Mouse (Mus musculus) thymus, adult 2 months (tissue): ENCODE data around the gene Map3k9.

Experiments
- CTCF ChIP-seq: fragments of 200-500 bp; IDR thresholded peaks from 2 replicates; pipeline ENCODE4 v1.5.1; 2012; ENCODE audit warnings: mild to moderate bottlenecking, control low read depth, low read length, moderate library complexity, borderline replicate concordance; ENCODE audit not compliant: control insufficient read depth, poor library complexity, insufficient read depth; ENCODE audit errors: extremely low read depth
- POLR2A ChIP-seq: fragments of 200-500 bp; IDR thresholded peaks from 2 replicates; pipeline ENCODE4 v1.6.1; 2012; ENCODE audit warnings: mild to moderate bottlenecking, low read length, control low read depth, moderate library complexity; ENCODE audit not compliant: control insufficient read depth, poor library complexity, insufficient read depth; ENCODE audit errors: extremely low read depth

DNA sequence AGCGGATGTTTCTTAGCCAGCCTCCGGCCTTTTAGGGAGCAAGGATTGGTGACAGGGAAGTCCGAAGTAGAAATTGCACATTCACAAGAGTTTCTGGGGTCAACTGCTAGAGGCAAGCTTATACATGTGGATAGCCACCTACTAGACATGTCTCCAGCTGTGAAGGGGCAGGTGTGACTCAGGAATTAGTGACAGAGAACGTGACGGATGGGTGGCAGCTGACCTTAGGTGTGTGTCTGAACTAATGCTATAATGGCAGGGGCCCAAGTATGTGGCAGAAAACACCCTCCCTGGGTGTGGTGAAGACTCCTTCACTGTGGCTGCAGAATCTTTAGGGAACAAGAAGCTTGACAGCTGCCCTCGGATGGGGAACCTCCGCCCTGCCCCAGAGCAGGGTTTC is 57.6 kb downstream of the Map3k9 start:
- TF ChIP-seq POLR2A, result no peak
- no peak for TF ChIP-seq CTCF
